Mouse (Mus musculus): ENCODE measurements around the gene Liph. TPM values are rescaled to one million over a fixed set of nuclear protein-coding genes. Genes with fewer than 3 reads are reported as not detected.
"Not testable (repeated sequence)": the region's sequence is repeated elsewhere in the genome, so short reads cannot be mapped to it uniquely, and the experiment has no call there.

Gene Liph
- polyA plus RNA-seq, 1 experiment from 2014 or later = 48.8 TPM

DNA sequence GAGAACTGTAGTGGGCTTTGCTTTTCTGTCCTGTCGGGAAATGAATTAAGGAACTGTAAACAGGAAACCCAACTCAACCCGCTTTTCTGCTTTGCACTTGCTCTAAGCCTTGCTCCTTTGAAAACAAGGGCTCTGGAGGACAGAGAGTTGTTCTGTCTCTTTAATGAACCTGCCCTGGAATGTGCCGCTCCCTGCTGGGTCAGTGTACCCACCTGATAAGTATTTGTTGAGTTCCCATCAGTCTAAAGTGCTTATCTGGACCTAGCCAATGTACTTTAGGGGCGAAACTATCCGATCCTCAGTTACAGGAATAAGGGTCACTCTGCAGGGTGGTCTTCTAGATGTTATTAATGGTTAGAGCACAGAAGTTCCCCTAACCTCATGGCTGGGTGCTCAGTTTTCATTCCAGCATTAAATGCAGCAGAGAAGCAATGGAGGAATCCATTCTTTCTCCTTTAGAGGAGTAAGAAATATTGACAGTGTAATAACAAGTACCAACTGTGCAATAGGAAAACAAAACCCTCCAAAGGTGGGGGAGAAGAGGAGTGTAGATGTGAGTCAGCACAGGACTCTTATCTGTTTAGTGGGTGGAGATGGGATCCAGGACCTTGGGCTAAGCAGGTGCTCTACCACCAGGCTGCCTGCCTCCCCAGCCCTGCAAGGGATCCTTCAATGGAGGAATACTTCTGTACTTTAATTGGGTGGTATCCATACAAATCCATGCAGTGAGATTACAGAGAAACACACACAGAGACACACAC lies 1.6 kb upstream of the Liph start:
- Histone ChIP-seq H3K36me3 (ENCODE audit: control insufficient read depth, insufficient read depth) (no peaks in the 10 kb centered on the region), H3K9me3 (ENCODE audit: control insufficient read depth) (no peaks in the 10 kb centered on the region), H3K4me2 (replicated peaks; ENCODE audit: low read depth) (peak overlapping the region; percentile 37), H3K27ac (ENCODE audit: low read depth, low read length) (peak overlapping the region; percentile 86), H3K9ac (ENCODE audit: low read depth, low read length) (no peak overlapping the region), H3K4me3 (ENCODE audit: low read depth, low read length) (no peak overlapping the region), H3K27me3 (replicated peaks; ENCODE audit: control insufficient read depth, insufficient read depth, low read length) (no peaks in the 10 kb centered on the region), H3K4me1 (replicated peaks; ENCODE audit: control insufficient read depth, insufficient read depth, low read length) (0 out of 2 replicates have a peak, but pooled peaks cover 5% of the 10 kb centered on the region)
- 17% methylated on average over 5 of the region's 5 CpGs for WGBS
- peak; percentile 79 for ATAC-seq
- peak; percentile 9; the same call in 1 of the 2 replicates for TF ChIP-seq CTCF (IDR thresholded peaks at IDR 0.05; ENCODE audit: low read depth)

DNA sequence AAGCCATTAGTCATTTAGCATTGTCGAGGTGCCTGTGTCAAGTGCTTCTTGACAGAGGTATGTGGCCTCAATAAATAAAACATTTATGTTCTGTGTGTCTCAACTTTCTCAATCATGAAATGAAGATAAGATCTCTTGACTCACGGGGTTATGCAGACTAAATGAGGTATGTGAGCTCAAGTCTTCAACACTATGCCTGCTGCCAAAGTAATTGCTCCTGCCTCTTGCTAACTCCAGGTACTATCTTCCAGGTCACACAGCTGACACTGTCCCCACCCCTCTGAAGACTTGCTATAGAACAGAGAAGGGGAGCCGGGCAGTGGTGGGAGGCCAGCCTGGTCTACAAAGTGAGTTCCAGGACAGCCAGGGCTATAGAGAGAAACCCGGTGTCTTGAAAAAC lies 939 bp upstream of the Liph start:
- ATAC-seq = peak; percentile 17; the same call in 1 of the 2 replicates
- Histone ChIP-seq H3K4me1 (replicated peaks; ENCODE audit: control insufficient read depth, insufficient read depth, low read length) (0 out of 2 replicates have a peak, but pooled peaks cover 5% of the 10 kb centered on the region), H3K4me2 (replicated peaks; ENCODE audit: low read depth) (peak overlapping the region; percentile 37), H3K4me3 (ENCODE audit: low read depth, low read length) (no peak overlapping the region), H3K9me3 (ENCODE audit: control insufficient read depth) (no peaks in the 10 kb centered on the region), H3K27ac (ENCODE audit: low read depth, low read length) (peak overlapping the region; percentile 86), H3K36me3 (ENCODE audit: control insufficient read depth, insufficient read depth) (no peaks in the 10 kb centered on the region), H3K9ac (ENCODE audit: low read depth, low read length) (no peak overlapping the region), H3K27me3 (replicated peaks; ENCODE audit: control insufficient read depth, insufficient read depth, low read length) (no peaks in the 10 kb centered on the region)
- TF ChIP-seq CTCF (IDR thresholded peaks at IDR 0.05; ENCODE audit: low read depth) = no peak
- 18% methylated on average over 4 of the region's 4 CpGs for WGBS

DNA sequence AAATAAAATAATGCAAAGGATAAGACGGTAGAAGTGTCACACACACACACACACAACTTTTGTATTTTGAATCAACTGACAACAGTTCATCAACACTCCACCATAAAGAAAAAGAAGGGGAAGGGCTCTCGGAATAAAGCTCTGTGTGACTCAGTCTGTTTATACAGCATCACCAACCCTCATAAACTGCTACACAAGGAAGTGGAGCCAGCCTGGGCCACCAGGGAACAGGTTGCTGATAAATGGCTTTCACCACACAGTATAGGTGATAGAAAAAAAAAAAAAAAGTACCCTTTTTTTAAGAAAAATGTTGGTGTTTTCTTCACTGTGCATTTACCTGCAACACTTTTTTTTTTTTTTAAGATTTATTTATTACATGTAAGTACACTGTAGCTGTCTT lies 3.7 kb downstream of the Liph start:
- 38% methylated on average over 2 of the region's 2 CpGs for WGBS

GRCm38 (mm10) chr16:21990893-21991292 lies 4.6 kb downstream of the Liph start:
- not testable (repeated sequence) for H3K27me3 ChIP-seq (replicated peaks; ENCODE audit: control insufficient read depth, insufficient read depth, low read length); H3K9me3 ChIP-seq (ENCODE audit: control insufficient read depth); H3K4me2 ChIP-seq (replicated peaks; ENCODE audit: low read depth); ATAC-seq; H3K4me1 ChIP-seq (replicated peaks; ENCODE audit: control insufficient read depth, insufficient read depth, low read length); H3K9ac ChIP-seq (ENCODE audit: low read depth, low read length); H3K36me3 ChIP-seq (ENCODE audit: control insufficient read depth, insufficient read depth); H3K27ac ChIP-seq (ENCODE audit: low read depth, low read length); H3K4me3 ChIP-seq (ENCODE audit: low read depth, low read length)

More for the DNA sequence above, 3.7 kb downstream of the Liph start:
- Histone ChIP-seq H3K36me3 (ENCODE audit: control insufficient read depth, insufficient read depth) (no peaks in the 10 kb centered on the region), H3K4me1 (replicated peaks; ENCODE audit: control insufficient read depth, insufficient read depth, low read length) (no peaks in the 10 kb centered on the region), H3K27me3 (replicated peaks; ENCODE audit: control insufficient read depth, insufficient read depth, low read length) (no peaks in the 10 kb centered on the region), H3K27ac (ENCODE audit: low read depth, low read length) (no peak overlapping the region), H3K9me3 (ENCODE audit: control insufficient read depth) (no peaks in the 10 kb centered on the region), H3K4me2 (replicated peaks; ENCODE audit: low read depth) (no peak overlapping the region), H3K4me3 (ENCODE audit: low read depth, low read length) (no peak overlapping the region), H3K9ac (ENCODE audit: low read depth, low read length) (no peak overlapping the region)
- ATAC-seq = peak; percentile 64
- TF ChIP-seq CTCF (IDR thresholded peaks at IDR 0.05; ENCODE audit: low read depth) = no peak

DNA sequence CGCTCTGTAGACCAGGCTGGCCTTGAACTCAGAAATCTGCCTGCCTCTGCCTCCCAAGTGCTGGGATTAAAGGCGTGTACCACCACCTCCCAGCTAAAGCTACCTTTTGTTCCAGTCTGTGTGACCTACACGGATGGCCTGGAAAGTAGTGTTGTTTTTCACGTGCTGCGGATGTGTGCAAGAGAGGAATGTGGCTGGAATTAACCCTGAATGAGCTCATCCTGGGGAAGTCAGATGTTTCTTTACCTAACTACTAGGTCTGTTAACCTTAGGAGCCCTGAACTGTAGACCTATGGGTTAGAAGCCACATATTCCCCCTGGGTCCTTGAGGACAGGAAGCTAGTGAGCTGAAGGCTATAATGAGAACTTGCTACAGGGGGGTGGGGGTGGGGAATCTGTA lies 7.5 kb downstream of the Liph start:
- ATAC-seq = peak; percentile 68
- TF ChIP-seq CTCF (IDR thresholded peaks at IDR 0.05; ENCODE audit: low read depth) = no peak
- Histone ChIP-seq H3K27ac (ENCODE audit: low read depth, low read length) (peak overlapping the region; percentile 60), H3K27me3 (replicated peaks; ENCODE audit: control insufficient read depth, insufficient read depth, low read length) (no peaks in the 10 kb centered on the region), H3K9ac (ENCODE audit: low read depth, low read length) (no peak overlapping the region), H3K36me3 (ENCODE audit: control insufficient read depth, insufficient read depth) (peaks cover 4% of the 10 kb centered on the region; the same call in 1 of the 2 replicates), H3K4me2 (replicated peaks; ENCODE audit: low read depth) (no peak overlapping the region), H3K9me3 (ENCODE audit: control insufficient read depth) (no peaks in the 10 kb centered on the region), H3K4me1 (replicated peaks; ENCODE audit: control insufficient read depth, insufficient read depth, low read length) (no peaks in the 10 kb centered on the region), H3K4me3 (ENCODE audit: low read depth, low read length) (no peak overlapping the region)
- 55% methylated on average over 5 of the region's 5 CpGs for WGBS

GRCm38 (mm10) chr16:21986191-21986590 lies 9.3 kb downstream of the Liph start:
- no peak overlapping the region for H3K9ac ChIP-seq (ENCODE audit: low read depth, low read length)
- H3K36me3 ChIP-seq (ENCODE audit: control insufficient read depth, insufficient read depth) = peaks cover 4% of the 10 kb centered on the region; the same call in 1 of the 2 replicates
- no peak overlapping the region for H3K27ac ChIP-seq (ENCODE audit: low read depth, low read length)
- H3K4me3 ChIP-seq (ENCODE audit: low read depth, low read length) = no peak overlapping the region
- no peaks in the 10 kb centered on the region for H3K27me3 ChIP-seq (replicated peaks; ENCODE audit: control insufficient read depth, insufficient read depth, low read length)
- no peak overlapping the region for H3K4me2 ChIP-seq (replicated peaks; ENCODE audit: low read depth)
- WGBS = 16% methylated on average over 3 of the region's 3 CpGs
- H3K4me1 ChIP-seq (replicated peaks; ENCODE audit: control insufficient read depth, insufficient read depth, low read length) = no peaks in the 10 kb centered on the region
- no peak for TF ChIP-seq CTCF (IDR thresholded peaks at IDR 0.05; ENCODE audit: low read depth)
- no peak for ATAC-seq
- H3K9me3 ChIP-seq (ENCODE audit: control insufficient read depth) = no peaks in the 10 kb centered on the region

Data from intestine, postnatal 0 days (tissue).